Mouse (Mus musculus) right cerebral cortex, postnatal 10 days (tissue): ENCODE results near the gene Pawr.
"Not testable (repeated sequence)": the region's sequence is repeated elsewhere in the genome, so short reads cannot be mapped to it uniquely, and the experiment has no call there.

Experiments
- DNase-seq, 2 experiments: peaks; one replicate each; pipeline ENCODE4 v3.0.0; 2021; ENCODE audit warnings: low spot score in 2 of 2

Pawr gene

DNA sequence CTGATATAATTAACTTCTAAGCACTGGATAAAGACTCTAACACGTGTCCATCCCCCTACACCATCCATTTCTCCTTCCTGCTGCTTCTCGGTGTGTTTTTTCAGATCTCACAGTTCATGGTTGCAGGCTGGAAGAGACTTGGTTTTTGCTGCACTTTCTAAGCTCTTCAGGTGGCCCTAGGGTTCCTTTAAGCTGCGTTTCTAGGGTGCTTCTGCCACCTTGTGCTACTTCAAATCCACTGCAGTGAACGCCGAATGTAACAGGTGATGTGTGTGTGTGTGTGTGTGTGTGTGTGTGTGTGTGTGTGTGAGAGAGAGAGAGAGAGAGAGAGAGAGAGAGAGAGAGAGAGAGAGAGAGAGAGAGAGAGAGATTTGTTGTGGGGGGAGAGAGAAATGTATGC is 103.7 kb downstream of the Pawr start:
- peak in 1 of 2 experiments; percentile 46 for DNase-seq

DNA sequence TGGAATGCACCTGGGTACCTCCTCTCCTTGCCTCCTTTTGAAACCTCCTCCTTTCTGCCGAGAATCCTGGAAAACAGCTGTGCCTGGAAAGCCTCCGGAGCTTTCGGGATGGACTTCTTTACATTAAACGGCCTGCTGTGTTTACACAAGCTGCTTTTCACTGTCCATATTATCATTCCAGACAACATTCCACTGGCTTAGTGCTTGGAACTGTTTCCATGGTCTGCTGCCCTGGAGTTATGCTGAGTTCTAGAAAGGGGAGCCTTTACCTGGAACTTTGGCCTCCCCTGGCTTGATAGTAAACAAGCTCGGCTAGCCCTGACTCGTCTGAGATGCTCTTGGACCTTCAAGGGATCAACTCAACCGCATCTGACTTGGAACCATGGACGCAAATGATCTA is 104.4 kb downstream of the Pawr start:
- no peak for DNase-seq

DNA sequence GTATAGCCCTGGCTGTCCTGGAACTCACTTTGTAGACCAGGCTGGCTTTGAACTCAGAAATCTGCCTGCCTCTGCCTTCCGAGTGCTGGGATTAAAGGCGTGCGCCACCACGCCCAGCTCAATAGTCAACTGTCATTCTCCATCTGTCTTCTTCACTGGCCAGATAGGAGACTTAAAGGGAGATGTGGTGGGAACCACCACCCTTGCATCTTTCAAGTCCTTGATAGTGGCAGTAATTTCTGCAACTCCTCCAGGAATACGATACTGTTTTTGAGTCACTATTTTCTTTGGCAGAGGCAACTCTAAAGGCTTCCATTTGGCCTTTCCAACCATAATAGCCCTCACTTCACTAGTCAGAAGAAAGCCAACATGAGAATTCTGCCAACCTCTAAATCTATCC is 108.3 kb downstream of the Pawr start:
- not testable (repeated sequence) for DNase-seq

GRCm38 (mm10) chr10:108443931-108444876 is 112.3 kb downstream of the Pawr start:
- DNase-seq, result no peak

DNA sequence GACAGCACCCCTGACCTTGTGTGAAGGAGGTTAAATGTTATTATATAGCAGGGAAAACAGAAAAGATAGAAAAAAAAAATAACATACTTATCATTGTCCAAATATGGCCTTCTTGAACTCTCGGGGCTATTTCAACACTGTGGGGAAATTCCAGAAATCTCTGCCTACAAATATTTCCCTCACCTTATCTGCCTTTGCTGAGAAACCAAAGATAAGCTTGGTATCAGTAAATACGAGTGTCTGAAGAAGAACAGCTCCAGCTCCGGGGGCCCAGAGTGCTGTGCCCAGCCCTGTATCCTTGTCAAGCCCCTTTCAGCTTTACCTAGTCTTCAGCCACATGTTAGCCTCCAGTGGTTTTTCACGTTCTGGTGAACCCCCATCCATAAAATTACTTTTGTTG is 113.2 kb downstream of the Pawr start:
- DNase-seq, result no peak

- DNase-seq, result no peak
Observed at GRCm38 (mm10) chr10:108445606-108446005, 113.7 kb downstream of the Pawr start.

DNA sequence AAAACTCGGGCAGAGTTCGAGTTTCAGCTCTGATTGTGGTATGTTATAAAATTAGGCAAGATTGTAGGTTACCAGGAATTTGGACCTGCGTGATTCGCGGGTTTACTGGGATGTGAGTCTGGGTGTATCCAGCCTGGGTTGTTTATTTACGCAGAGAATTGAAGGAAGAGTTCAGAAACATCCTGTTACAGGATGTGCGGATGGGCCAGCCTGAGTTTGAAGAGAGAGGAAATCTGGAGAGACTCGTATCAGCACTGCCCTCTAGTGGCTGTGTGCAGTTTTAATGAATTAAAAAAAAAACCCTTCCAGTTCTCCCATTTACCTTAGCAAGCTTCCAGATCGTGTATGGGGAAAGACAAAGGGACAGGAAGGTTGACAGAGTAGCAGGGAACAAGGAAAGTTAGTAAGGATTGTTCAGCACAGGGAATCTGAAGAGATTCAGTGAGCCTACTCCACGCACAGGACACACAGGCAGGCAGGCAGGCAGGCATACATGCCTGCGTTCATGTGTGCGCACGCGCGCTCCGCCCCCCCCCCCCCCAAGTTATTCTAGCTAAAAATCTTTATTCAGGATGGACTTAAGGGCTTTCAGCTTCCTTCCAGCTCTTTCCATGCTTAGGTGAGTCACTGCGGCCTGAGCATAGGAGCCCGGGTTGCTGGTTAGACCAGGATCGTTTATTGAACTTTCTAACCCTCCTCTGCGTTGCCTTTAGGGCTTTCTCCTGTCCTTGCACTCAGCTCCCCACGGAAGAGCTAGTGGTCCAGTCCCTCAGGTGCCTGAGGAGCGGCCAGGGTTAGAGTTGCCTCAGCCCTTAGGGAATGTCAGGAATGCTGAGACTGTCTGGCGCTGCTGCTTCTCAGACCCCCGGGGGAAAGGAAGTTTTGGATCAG is 114.4 kb downstream of the Pawr start:
- DNase-seq, result peak in 1 of 2 experiments; percentile 66

- no peak for DNase-seq
Observed at GRCm38 (mm10) chr10:108447211-108447610, 115.3 kb downstream of the Pawr start.

- no peak for DNase-seq
Observed at GRCm38 (mm10) chr10:108448421-108448820, 116.5 kb downstream of the Pawr start.

DNA sequence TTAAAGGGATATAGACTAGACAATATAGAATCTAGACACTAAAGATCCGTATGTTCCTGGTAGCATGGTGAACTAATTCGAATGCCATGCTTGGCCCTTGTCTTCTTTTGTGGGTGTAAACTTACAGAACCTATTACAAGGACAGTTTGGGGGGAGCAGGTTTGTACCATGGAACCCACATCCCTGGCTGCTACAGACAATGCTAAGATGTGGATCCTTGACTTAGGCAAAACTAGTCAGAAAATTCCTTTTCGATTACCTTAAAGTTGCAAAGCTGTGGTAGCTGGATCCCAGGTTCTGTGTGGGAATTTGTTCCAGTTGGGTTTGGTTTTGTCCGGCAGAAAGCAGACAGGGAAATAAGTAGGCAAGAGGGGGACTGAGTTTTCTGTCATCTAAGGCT is 118.5 kb downstream of the Pawr start:
- no peak for DNase-seq

- no peak for DNase-seq
Observed at GRCm38 (mm10) chr10:108451516-108451915, 119.6 kb downstream of the Pawr start.

GRCm38 (mm10) chr10:108452421-108452820 is 120.5 kb downstream of the Pawr start:
- no peak for DNase-seq

DNA sequence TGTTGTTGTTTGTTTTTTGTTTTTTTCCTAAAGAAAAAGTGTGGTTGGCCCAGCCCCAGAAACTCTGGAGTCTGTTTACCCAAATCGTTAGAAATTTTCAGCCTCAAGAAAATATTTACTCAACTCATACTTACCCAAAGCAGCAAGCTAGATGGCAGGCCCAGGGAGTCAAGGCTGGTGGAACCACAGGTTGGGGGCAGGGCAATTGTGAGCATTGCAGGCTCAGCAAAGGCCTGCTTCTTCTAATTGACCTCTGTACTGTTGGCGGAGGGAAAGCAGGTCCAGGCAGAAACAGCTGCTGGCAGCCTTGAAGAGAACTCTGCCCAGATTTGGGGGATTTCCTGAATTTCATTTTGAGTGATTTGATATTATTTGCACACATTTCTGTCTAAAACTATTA is 121.6 kb downstream of the Pawr start:
- no peak for DNase-seq

DNA sequence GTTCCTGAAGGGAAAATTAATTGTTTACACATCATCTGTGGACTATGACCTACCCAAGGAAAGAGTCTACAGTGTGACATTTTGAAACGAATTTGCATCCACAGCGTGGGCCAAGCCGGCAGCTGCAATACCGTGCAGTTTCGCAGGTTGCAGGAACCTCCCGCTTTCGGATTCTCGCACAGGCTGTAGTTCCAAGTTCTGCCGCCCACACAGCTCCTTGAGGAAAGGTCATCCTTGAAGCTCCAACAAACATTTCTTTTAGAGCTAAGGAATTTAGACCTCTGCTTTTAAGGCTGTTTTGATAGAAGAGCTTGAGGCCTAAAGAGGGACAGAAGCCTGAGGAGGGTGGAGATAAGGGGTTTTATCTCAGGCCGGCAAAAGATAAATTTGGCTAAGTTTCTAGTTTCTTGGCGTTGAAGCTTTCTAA is 122.8 kb downstream of the Pawr start:
- DNase-seq, result peak; percentile 68 to 70

- no peak for DNase-seq
Observed at GRCm38 (mm10) chr10:108455204-108455603, 123.3 kb downstream of the Pawr start.

DNA sequence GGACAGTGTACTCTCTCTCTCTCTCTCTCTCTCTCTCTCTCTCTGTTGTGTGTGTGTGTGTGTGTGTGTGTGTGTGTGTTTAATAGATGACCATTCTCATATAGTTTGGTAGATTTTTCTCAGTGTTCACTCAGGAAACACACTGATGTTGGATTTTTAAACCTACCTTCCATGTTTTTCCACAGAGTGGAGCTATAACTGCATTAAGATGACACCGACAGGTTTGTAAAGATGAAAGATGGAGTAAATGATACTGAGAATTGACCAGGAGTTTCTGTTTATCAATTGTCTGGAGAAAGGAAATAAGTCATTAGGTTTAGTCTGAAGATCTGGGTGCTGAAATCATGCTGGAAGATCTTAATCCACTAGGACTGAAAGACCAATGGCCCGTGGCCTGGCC is 124.0 kb downstream of the Pawr start:
- no peak for DNase-seq

DNA sequence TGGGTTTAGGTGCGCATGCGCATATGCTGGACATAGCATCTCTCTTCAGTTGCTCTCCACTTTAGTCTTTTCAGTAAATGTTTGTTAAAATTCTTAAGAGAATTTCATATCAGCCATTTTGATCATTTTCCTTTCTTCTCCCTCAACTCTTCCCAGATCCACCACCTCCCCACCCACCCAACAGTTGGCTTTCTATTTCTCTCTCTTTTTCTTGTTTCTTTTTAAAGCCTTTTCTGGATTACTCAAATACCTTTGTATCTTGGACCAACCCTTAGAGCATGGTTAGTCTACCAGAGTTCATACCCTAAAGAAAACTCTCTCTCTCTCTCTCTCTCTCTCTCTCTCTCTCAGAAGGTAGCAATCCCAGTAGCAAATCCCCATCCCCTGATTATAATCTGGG is 125.1 kb downstream of the Pawr start:
- DNase-seq, result no peak

GRCm38 (mm10) chr10:108461862-108462261 is 129.9 kb downstream of the Pawr start:
- DNase-seq, result no peak
